Mouse (Mus musculus): ENCODE data around the gene Syt15. TPM values are rescaled to one million over a fixed set of nuclear protein-coding genes. Genes with fewer than 3 reads are reported as not detected.

Gene Syt15
- under 1 TPM in 1 of 2 experiments, not detected in 1; 0.05 TPM for polyA plus RNA-seq (2012; fragmentation: generic; extraction: Trizol)

DNA sequence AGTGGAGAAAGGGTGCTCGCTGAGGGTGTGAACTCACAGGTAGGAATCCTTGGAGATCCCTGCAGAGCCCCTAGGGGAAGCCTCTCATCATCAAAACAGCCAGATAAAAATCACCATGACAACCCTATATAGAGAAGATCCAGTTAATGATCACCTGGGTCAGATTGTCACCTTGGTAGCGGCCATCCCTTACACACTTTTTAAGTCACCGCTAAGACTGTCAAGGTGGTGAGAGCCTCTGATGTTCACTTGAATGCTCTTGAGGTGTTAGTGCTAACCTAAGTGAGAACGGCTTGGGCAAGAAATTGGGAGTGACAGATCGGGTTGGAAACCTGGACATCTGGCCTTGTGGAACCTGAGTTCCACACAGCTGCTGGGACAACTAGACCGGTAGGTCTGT, at the start of gene Syt15:
TSS of gene Syt15 (plus strand) at position 301 of the 400 bp plus-strand sequence.

DNA sequence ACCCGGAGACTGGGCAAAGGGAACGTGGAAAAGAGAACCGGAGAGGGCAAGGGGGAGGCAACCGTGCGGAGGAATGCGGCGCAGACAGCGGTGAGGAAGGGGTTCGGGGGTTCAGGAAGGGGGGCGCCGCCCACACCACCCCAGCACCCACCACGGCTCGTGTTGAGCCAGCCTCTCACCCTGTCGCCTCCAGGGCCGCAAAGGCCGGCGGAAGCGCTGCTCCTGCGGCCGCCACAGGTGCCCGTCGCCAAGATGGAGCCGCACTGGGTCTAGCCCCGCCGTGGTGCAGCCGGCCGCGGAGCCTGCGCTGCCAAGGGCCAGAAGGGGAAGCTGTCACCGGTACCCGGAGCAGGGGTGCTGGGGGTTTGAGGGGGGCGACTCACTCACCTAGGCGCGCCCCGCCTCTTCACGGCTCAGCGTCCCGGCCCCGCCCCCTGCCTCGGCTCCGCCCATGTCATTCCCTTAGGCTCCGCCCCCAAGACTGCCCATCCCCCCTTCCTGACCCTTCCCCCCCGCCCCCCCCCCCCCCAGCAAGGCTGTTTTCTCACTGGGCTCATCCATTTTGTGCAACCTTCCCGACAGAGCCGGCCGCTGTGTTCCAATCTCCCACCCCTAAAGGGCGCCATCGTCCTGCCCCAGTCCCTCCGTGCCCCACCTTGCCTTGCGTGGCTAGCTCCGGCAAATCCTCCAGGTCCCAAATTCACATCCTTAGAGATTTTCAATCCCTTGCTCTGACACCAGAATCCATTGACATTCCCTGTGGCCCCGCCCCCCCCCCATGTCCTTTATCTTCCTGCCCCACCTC, 18.0 kb upstream of the Syt15 start, which contains the start of gene Gprin2:
TSS of gene Gprin2 (minus strand) at position 423 of the 805 bp plus-strand sequence.

Other genes starting within 250 kb of the Syt15 start
- gene Zfp488, start 240.8 kb upstream of the Syt15 start, polyA plus RNA-seq (2012; fragmentation: generic; extraction: Trizol), result not detected
- gene Gm30083, start 204.4 kb upstream of the Syt15 start, polyA plus RNA-seq (2012; fragmentation: generic; extraction: Trizol), result not detected
- gene Gm5460, start 202.8 kb upstream of the Syt15 start, polyA plus RNA-seq (2012; fragmentation: generic; extraction: Trizol), result not detected
- not detected for gene Antxrl, start 166.9 kb upstream of the Syt15 start, polyA plus RNA-seq (2012; fragmentation: generic; extraction: Trizol)
- 10 to 100 TPM; 25.9 to 37.9 TPM for gene Anxa8, start 133.6 kb upstream of the Syt15 start, polyA plus RNA-seq (2012; fragmentation: generic; extraction: Trizol)
- gene A630023A22Rik, start 116.8 kb upstream of the Syt15 start, polyA plus RNA-seq (2012; fragmentation: generic; extraction: Trizol), result under 1 TPM in 1 of 2 experiments, not detected in 1; 0.22 TPM
- under 1 TPM; 0.05 to 0.40 TPM for gene Npy4r, start 67.1 kb upstream of the Syt15 start, polyA plus RNA-seq (2012; fragmentation: generic; extraction: Trizol)
- under 1 TPM; under 0.01 to 0.01 TPM for gene Gprin2, start 17.9 kb upstream of the Syt15 start, polyA plus RNA-seq (2012; fragmentation: generic; extraction: Trizol)
- 1 to 10 TPM in 1 of 2 experiments, under 1 TPM in 1; 0.15 to 2.4 TPM for gene Shld2, start 90.9 kb downstream of the Syt15 start, polyA plus RNA-seq (2012; fragmentation: generic; extraction: Trizol)
- 100 to 1,000 TPM in 1 of 2 experiments, 10 to 100 TPM in 1; 17.1 to 160 TPM for gene Glud1, start 91.1 kb downstream of the Syt15 start, polyA plus RNA-seq (2012; fragmentation: generic; extraction: Trizol)
- gene Fam25c, start 135.8 kb downstream of the Syt15 start, polyA plus RNA-seq (2012; fragmentation: generic; extraction: Trizol), result 1 to 10 TPM in 1 of 2 experiments, not detected in 1; 1.2 TPM
- gene Sncg, start 155.2 kb downstream of the Syt15 start, polyA plus RNA-seq (2012; fragmentation: generic; extraction: Trizol), result 10 to 100 TPM in 1 of 2 experiments, 1 to 10 TPM in 1; 1.6 to 16.1 TPM
- under 1 TPM; 0.05 to 0.81 TPM for gene Mmrn2, start 155.9 kb downstream of the Syt15 start, polyA plus RNA-seq (2012; fragmentation: generic; extraction: Trizol)

All from C3H10T1/2 (cell line).